Mouse (Mus musculus) myocyte (in vitro differentiated cells): ENCODE results near the gene Fkbp15. TPM values are rescaled to one million over a fixed set of nuclear protein-coding genes. Genes with fewer than 3 reads are reported as not detected.

Experiments
- H3K27me3 ChIP-seq: one replicate; pipeline ENCODE4 v1.6.1; 2011; ENCODE audit not compliant: control insufficient read depth, insufficient read depth, insufficient read length
- H3K36me3 ChIP-seq: one replicate; pipeline ENCODE4 v1.6.1; 2011; ENCODE audit not compliant: control insufficient read depth, insufficient read depth
- H3K4me2 ChIP-seq: one replicate; pipeline ENCODE4 v1.6.1; 2011; ENCODE audit warnings: low read depth, control low read depth
- H3K4me3 ChIP-seq: one replicate; pipeline ENCODE4 v1.5.1; 2011; ENCODE audit warnings: mild to moderate bottlenecking, control low read depth, moderate library complexity
- H3K79me2 ChIP-seq: one replicate; pipeline ENCODE4 v1.6.1; 2011; ENCODE audit not compliant: control insufficient read depth, insufficient read depth
- H3ac ChIP-seq: one replicate; pipeline ENCODE4 v1.6.1; 2011; ENCODE audit not compliant: control insufficient read depth, insufficient read length
- CEBPB ChIP-seq: IDR thresholded peaks from 2 replicates; pipeline ENCODE4 v1.6.1; 2011; ENCODE audit warnings: mild to moderate bottlenecking, moderate library complexity; ENCODE audit not compliant: poor library complexity, insufficient read depth, severe bottlenecking
- E2F4 ChIP-seq: IDR thresholded peaks from one replicate; pipeline ENCODE4 v1.6.1; 2011; ENCODE audit warnings: mild to moderate bottlenecking, control low read depth, moderate library complexity; ENCODE audit not compliant: insufficient read depth
- MAX ChIP-seq: IDR thresholded peaks from one replicate; pipeline ENCODE4 v1.6.1; 2011; ENCODE audit warnings: low read depth, mild to moderate bottlenecking, control low read depth
- MYOD1 ChIP-seq, 3 experiments: IDR thresholded peaks; one replicate each; pipeline ENCODE4 v1.6.1; 2011; ENCODE audit warnings: control low read depth in 2 of 3, low read depth in 2 of 3, mild to moderate bottlenecking in 2 of 3, moderate library complexity in 1 of 3; ENCODE audit not compliant: insufficient read length in 2 of 3, control insufficient read depth in 1 of 3
- MYOG ChIP-seq, 3 experiments: IDR thresholded peaks; one replicate each; pipeline ENCODE4 v1.6.1; 2011; ENCODE audit warnings: control low read depth in 2 of 3, low read depth in 2 of 3, mild to moderate bottlenecking in 2 of 3; ENCODE audit not compliant: insufficient read length in 2 of 3, control insufficient read depth in 1 of 3, insufficient read depth in 1 of 3
- POLR2A ChIP-seq: IDR thresholded peaks from one replicate; pipeline ENCODE4 v1.6.1; 2011; ENCODE audit warnings: low read depth, mild to moderate bottlenecking, control low read depth, moderate library complexity; ENCODE audit not compliant: insufficient read length
- POLR2AphosphoS2 ChIP-seq: IDR thresholded peaks from one replicate; pipeline ENCODE4 v1.6.1; 2011; ENCODE audit warnings: low read depth, control low read depth; ENCODE audit not compliant: insufficient read length
- REST ChIP-seq: IDR thresholded peaks from one replicate; pipeline ENCODE4 v1.6.1; 2011; ENCODE audit warnings: mild to moderate bottlenecking, control low read depth, moderate library complexity; ENCODE audit not compliant: insufficient read depth, insufficient read length
- SRF ChIP-seq: IDR thresholded peaks from one replicate; pipeline ENCODE4 v1.6.1; 2011; ENCODE audit warnings: low read depth; ENCODE audit not compliant: control insufficient read depth, insufficient read length
- TCF12 ChIP-seq: IDR thresholded peaks from one replicate; pipeline ENCODE4 v1.6.1; 2011; ENCODE audit warnings: mild to moderate bottlenecking, control low read depth; ENCODE audit not compliant: poor library complexity, insufficient read depth, severe bottlenecking
- TCF3 ChIP-seq: IDR thresholded peaks from one replicate; pipeline ENCODE4 v1.6.1; 2011; ENCODE audit warnings: low read depth, control low read depth; ENCODE audit not compliant: insufficient read length
- USF1 ChIP-seq: IDR thresholded peaks from one replicate; pipeline ENCODE4 v1.6.1; 2011; ENCODE audit warnings: low read depth, mild to moderate bottlenecking, control low read depth, moderate library complexity
- polyA plus RNA-seq: library from polyadenylated mRNA; unstranded; fragments of >200 nt; fragmentation: generic; extraction: Trizol; gene quantifications from one replicate; pipeline ENCODE4 v1.2.1, GENCODE M21; 2012; ENCODE audit warnings: missing spikeins

Gene Fkbp15
- polyA plus RNA-seq, 1 experiment, result 18.4 TPM

DNA sequence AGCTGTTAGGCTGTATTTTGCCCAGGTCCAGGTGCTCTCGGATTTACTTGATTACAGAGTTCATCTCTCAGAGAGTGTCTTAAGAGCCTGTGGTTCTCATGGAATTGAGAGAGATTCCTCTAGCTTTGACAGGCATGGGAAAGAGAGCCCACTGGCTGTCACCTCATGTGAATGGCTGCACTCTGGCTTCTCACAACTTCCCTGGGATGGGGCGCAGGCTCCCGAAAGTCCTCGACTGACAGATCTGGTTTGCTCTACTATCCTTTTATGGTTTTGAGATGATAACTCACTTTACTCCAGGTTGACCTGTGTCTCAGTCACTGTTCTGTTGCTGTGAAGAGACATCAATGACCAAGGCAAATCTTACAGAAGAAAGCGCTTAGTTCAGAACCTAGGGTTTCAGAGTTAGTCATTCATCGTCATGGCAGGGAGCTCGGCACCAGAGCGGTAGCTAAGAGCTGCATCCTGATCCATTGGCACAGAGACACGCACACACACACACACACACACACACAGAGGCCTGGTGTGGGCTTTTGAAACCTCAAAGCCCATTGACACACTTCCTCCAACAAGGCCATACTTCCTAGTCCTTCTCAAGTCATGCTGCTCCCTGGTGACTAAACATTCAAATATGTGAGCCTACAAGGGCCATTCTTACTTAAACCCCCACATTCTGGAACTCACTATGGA is 69.4 kb downstream of the Fkbp15 start:
- no peak overlapping the region for H3ac ChIP-seq
- no peaks in the 10 kb centered on the region for H3K79me2 ChIP-seq
- H3K36me3 ChIP-seq, result no peaks in the 10 kb centered on the region
- H3K4me2 ChIP-seq, result no peak overlapping the region
- TF ChIP-seq MYOD1 (IDR thresholded peaks at IDR 0.05; ENCODE audit: control insufficient read depth in 1 of 3, insufficient read length in 2 of 3, low read depth in 2 of 3), result no peak
- no peak for TF ChIP-seq USF1
- no peak for TF ChIP-seq CEBPB
- TF ChIP-seq POLR2AphosphoS2, result no peak
- TF ChIP-seq REST, result no peak
- TF ChIP-seq SRF, result no peak
- no peak for TF ChIP-seq POLR2A
- no peak for TF ChIP-seq MAX
- no peak for TF ChIP-seq E2F4
- no peak for TF ChIP-seq TCF3
- no peak for TF ChIP-seq MYOG (IDR thresholded peaks at IDR 0.05; ENCODE audit: control insufficient read depth in 1 of 3, insufficient read depth in 1 of 3, insufficient read length in 2 of 3, low read depth in 2 of 3)
- no peak for TF ChIP-seq TCF12
- H3K27me3 ChIP-seq, result no peaks in the 10 kb centered on the region
- no peak overlapping the region for H3K4me3 ChIP-seq

DNA sequence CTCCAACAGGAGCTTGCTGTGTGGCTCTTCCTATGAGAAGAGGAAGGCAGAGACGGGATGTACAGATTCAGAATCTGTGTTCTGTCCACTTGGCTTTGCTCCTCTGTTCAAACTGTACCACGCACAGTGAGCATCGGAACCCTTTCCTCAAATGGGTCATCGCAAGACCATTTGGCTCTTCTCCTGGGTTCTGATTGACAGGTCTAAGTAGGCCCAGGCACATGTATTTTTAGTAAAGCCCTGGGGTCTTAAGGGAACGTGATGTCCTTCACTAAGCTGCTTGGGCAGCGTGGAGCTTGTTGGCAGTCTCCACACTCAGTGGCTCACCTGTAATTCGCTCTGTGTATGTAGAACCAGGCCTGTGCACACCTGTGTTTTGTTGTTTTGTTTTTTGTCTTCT is 71.1 kb downstream of the Fkbp15 start:
- Histone ChIP-seq H3K27me3 (no peaks in the 10 kb centered on the region), H3K36me3 (no peaks in the 10 kb centered on the region), H3K4me2 (no peak overlapping the region), H3K4me3 (no peak overlapping the region), H3ac (no peak overlapping the region), H3K79me2 (no peaks in the 10 kb centered on the region)
- TF ChIP-seq E2F4 (no peak), POLR2A (no peak), MYOG (IDR thresholded peaks at IDR 0.05; ENCODE audit: control insufficient read depth in 1 of 3, insufficient read depth in 1 of 3, insufficient read length in 2 of 3, low read depth in 2 of 3) (no peak), USF1 (no peak), MYOD1 (IDR thresholded peaks at IDR 0.05; ENCODE audit: control insufficient read depth in 1 of 3, insufficient read length in 2 of 3, low read depth in 2 of 3) (no peak), TCF3 (no peak), MAX (no peak), SRF (no peak), REST (no peak), TCF12 (no peak), CEBPB (no peak), POLR2AphosphoS2 (no peak)

- TF ChIP-seq MYOD1 (IDR thresholded peaks at IDR 0.05; ENCODE audit: control insufficient read depth in 1 of 3, insufficient read length in 2 of 3, low read depth in 2 of 3) (peak; percentile 15 to 91 (median 80)), USF1 (no peak), MAX (no peak), TCF3 (peak; percentile 63), MYOG (IDR thresholded peaks at IDR 0.05; ENCODE audit: control insufficient read depth in 1 of 3, insufficient read depth in 1 of 3, insufficient read length in 2 of 3, low read depth in 2 of 3) (peak; percentile 79 to 95 (median 81))
- Histone ChIP-seq H3K4me3 (peak overlapping the region; percentile 63), H3ac (peak overlapping the region; percentile 57), H3K4me2 (peak overlapping the region; percentile 68), H3K79me2 (no peaks in the 10 kb centered on the region), H3K36me3 (no peaks in the 10 kb centered on the region), H3K27me3 (no peaks in the 10 kb centered on the region)
These were observed 73.1 kb downstream of the Fkbp15 start for GRCm38 (mm10) chr4:62286992-62287900.

DNA sequence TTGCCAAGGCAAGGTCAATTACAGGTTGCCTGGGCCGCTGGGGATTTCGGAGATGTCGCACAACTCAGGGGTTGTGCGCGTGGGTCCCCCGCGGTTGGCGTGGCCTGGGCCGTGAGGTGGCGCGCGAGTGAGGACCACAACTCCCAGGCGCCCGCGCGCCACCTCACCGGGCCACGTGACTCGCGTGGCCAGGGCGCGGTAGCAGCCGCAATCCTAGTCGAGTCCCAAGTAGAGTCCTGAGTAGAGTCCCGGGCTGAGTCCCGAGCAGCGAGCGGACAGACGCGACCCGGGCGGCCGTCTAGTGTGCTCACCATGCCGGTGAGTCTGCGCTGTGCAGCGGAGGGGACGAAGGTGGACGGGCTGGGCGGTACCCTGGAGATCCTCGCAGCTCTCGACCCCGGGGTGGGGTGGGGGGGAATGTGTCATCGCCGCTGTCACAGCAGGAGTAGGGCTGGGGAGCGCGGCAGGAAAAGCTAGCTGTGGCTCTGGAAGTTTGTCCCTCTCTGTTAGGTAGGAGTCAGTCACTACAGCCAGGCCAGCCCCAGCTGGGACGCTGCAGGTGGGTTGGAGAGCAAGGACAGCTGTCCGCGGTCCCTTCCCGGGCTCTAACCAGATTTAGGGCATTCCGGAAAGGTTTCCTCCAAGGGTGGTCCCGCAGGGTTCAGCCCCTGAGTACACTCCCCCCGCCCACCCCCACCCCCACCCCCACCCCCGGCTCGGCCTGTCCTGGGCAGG is 73.9 kb downstream of the Fkbp15 start:
- no peaks in the 10 kb centered on the region for H3K36me3 ChIP-seq
- peak overlapping the region; percentile 63 for H3K4me3 ChIP-seq
- no peaks in the 10 kb centered on the region for H3K27me3 ChIP-seq
- H3ac ChIP-seq, result peak overlapping the region; percentile 57
- H3K79me2 ChIP-seq, result no peaks in the 10 kb centered on the region
- no peak for TF ChIP-seq REST
- peak; percentile 65 for TF ChIP-seq POLR2AphosphoS2
- peak; percentile 92 for TF ChIP-seq USF1
- TF ChIP-seq TCF12, result no peak
- peak in 2 of 3 experiments; percentile 9 to 33 for TF ChIP-seq MYOD1 (IDR thresholded peaks at IDR 0.05; ENCODE audit: control insufficient read depth in 1 of 3, insufficient read length in 2 of 3, low read depth in 2 of 3)
- TF ChIP-seq SRF, result no peak
- peak in 1 of 3 experiments; percentile 55 for TF ChIP-seq MYOG (IDR thresholded peaks at IDR 0.05; ENCODE audit: control insufficient read depth in 1 of 3, insufficient read depth in 1 of 3, insufficient read length in 2 of 3, low read depth in 2 of 3)
- peak; percentile 39 for TF ChIP-seq E2F4
- TF ChIP-seq POLR2A, result peak; percentile 84
- peak overlapping the region; percentile 68 for H3K4me2 ChIP-seq
